Mouse (Mus musculus) heart, adult 2 months (tissue): Measurements from ENCODE around the gene Srms.

Experiments used
- CTCF ChIP-seq: fragments of 200-600 bp; IDR thresholded peaks from 2 replicates; pipeline ENCODE4 v1.8.1; 2022; ENCODE audit warnings: antibody characterized with exemption, mild to moderate bottlenecking, moderate library complexity
- EP300 ChIP-seq: fragments of 200-500 bp; IDR thresholded peaks from 2 replicates; pipeline ENCODE4 v1.6.1; 2011; ENCODE audit warnings: low read depth, low read length, control low read depth; ENCODE audit not compliant: insufficient read depth
- POLR2A ChIP-seq: fragments of 200-500 bp; IDR thresholded peaks from 2 replicates; pipeline ENCODE4 v1.6.1; 2011; ENCODE audit warnings: mild to moderate bottlenecking, low read depth, low read length, control low read depth; ENCODE audit not compliant: insufficient read depth

DNA sequence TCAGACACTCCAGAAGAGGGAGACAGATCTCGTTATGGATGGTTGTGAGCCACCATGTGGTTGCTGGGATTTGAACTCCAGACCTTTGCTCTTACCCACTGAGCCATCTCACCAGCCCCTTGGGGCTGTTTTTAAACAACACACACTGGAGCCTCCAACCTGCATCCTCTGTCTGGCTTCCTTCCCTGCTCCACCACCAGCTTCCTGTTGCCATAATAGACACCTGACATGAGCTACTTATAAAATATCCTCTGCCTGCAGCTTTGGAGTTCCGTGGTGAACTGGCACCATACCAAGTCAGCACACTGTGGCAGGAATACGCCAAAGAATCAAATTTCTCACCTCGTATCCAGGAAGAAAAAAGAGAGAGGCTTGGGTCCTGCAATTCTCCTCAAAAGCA lies 52.2 kb downstream of the Srms start:
- TF ChIP-seq POLR2A (no peak), CTCF (no peak), EP300 (no peak)
